Mouse (Mus musculus) megakaryocyte progenitor cell, adult 5-6 weeks (primary cell): ENCODE measurements around the gene Cntnap2. TPM values are rescaled to one million over a fixed set of nuclear protein-coding genes. Genes with fewer than 3 reads are reported as not detected.
A peak's percentile ranks its signal among the peaks of the same experiment; 100 is the strongest.
"Not testable (repeated sequence)": the region's sequence is repeated elsewhere in the genome, so short reads cannot be mapped to it uniquely, and the experiment has no call there.

Experiments
- ATAC-seq: replicated peaks from 2 replicates; pipeline ENCODE4 v1.8.0; 2016; ENCODE audit warnings: mild to moderate bottlenecking, moderate TSS enrichment, inconsistent platforms; ENCODE audit not compliant: poor library complexity
- total RNA-seq, 2 experiments: library from RNA; stranded (forward) in 1 of 2; stranded (reverse) in 1 of 2; fragments of 157-497, 149-512 nt in 1 of 2; fragments of 200-1000 nt in 1 of 2; gene quantifications; 2 replicates each; pipeline versions ENCODE4 v1.2.3 to v1.2.4; 2015 to 2017

The Cntnap2 gene
- total RNA-seq, 2 experiments from 2014 or later: not detected

DNA sequence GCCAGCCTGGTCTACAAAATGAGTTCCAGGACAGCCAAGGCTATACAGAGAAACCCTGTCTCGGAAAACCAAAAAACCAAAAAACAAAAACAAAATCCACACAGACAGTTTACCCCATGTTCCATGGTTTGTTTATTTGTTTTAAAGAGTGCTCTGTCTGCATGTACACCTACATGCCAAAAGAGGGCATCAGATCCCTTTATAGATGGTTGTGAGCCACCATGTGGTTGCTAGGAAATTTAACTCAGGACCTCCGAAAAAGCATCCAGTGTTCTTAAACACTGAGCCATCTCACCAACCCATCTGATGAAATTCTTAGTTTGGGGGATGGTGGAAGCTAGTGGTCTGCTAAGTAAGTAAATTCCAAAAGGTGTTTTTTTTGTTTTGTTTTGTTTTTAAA, 2225.6 kb downstream of the Cntnap2 start:
- ATAC-seq: 0 out of 2 replicates have a peak, but pooled peaks have one; percentile 17

DNA sequence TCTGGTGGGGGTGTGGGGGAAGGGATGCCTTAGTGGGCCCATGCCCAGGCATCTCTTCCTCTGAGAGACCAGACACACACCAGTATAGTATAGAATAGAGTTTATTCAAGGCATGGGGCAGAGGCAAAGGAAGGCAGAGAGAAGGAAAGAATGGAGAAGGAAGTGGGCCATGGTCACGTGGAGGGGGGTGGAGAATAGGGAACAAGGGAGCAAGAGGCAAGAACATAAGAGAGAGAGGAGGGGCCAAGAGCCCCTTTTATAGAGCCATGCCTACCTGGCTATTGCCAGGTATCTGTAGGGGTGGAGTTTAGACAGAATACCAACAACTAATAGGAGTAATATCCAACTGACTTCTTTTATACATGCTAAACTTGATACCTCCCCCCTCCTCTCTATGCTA, 2226.6 kb downstream of the Cntnap2 start:
- ATAC-seq: peak; percentile 57; the same call in 1 of the 2 replicates

DNA sequence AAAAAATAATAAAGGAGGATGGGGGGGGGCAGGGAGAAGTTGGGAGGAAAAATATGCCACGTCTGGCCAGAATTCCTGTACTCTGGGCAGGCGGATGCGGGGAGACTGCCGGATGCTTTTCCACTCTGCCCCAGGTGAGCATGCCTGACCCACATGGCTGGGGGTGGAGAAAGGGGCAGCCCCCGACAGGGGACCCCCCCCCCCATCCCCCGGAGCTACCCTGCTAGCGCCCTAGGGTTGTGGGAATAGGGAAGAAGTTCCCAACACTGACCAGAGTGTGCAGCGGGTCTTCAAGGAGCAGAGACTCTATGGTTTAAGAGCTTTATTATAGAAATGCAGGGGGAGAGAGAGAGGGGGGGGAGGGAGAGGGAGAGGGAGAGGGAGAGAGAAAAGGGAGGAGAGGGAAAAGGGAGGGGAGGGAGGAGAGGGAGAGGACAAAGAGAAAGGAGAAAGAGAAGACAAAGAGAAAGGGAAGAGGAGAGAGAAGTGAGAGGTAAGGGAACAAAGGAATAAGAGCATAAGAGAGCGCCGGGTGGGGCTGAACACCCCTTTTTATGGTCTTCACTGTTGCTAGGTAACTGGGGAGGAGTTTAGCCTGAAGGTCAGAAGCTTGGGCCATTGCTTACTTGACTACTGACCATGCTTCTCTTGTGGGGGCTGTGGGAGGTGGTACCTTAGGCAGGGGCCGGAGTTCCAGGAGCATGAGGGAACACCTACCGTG, 2227.2 kb downstream of the Cntnap2 start:
- not testable (repeated sequence) for ATAC-seq

DNA sequence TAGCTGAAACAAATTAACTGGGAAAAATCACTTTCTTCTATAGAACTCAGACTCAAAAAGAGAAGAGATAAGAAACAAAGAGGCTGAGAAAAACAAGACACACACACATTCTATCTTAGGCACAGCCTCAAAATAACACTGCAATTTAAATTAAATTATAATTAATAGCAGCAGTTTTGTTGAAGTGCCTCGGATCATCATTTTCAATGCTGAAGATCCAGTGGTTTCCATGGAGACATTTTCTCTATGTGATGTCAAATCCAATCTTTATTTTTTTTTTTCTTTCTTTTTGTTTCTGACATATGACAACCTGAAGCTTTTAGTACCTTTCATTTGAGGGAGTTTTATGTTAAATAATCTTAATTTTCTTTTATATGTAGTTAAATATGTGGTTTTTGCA, 2228.6 kb downstream of the Cntnap2 start:
- ATAC-seq: no peak

DNA sequence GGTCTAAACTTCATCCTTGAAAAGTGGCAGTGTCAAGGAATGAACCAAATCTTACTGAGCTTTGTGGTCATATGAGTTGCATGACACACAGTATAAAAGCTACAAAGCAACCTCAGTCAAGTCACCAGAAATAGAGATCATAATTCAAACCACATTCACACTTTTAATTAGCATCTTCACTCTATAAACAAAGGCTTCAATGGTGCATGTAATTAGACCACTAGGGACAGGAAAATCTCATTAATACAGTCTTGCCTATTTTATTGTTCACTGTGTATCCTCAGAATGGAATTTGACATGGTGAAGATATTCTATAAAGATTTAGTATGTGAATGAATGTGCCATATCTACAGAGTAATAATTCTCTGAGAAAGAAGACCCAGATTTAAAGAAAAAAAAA, 2232.8 kb downstream of the Cntnap2 start:
- ATAC-seq: no peak

DNA sequence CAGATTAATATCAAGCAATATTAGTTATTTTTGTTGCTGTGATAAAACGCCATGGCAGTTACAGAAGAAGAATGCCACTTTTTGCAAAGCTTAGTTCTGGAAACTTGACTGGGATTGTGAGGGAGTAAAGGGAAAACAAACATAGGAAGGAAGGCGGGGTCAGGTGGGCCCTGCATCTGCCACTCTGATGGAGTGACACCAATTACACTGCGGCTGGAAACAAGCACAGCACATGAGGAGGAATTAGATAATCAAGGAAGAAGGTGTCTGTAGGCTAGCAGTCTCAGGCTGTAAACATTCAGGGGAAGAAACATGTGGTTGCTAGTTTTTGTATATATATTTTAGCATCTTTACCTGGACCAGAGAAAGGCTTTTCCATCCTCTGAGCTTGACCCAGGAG, 2233.3 kb downstream of the Cntnap2 start:
- no peak for ATAC-seq

DNA sequence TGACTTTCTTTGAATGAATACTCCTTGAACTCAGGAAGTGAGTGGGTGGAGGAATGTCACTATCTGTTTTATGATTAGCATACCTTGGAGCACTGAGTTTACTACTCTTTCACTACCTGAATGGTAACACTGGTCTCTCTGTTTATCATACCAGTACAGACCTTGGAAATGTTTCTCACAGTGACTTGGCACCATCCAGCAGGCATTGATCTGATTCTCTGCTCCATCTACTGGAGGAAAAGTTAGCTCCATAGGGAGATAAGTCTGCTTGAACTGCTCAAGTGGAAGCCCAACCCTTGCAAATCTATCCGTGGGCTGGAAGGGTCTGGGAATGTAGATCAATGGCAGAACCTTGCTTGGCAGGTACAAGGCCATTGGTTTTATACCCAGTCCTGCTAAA, 2235.3 kb downstream of the Cntnap2 start:
- ATAC-seq: no peak

DNA sequence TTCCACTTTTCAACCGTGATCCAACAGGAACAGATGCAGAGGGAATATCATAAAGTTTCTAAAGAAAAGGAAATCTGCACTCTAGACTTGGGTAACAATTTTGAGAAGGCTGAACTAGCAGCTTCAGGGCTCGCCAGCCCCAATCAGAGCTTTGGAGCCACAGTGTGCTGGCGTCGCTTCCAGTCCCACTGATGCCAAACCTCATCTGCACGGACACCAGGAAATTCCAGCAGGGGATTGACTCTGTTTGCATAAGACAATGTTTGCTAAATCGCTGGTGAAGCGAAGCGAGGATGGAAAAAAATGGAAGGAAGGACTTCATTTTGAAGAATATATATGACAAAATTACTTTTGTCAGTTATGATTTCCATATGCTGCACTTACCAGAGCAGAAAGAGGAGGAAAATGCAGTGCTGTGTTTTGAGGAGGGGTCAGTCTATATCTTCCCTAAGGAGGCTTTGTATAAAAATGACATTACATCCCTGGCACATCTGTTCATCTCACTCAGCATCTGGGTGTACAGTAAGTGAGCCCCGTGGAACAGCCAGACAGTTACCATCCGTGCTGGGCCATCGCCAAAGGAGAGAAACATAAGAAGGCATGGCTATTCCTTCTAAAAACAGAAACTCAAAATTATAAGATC, 2245.8 kb downstream of the Cntnap2 start:
- ATAC-seq: no peak

DNA sequence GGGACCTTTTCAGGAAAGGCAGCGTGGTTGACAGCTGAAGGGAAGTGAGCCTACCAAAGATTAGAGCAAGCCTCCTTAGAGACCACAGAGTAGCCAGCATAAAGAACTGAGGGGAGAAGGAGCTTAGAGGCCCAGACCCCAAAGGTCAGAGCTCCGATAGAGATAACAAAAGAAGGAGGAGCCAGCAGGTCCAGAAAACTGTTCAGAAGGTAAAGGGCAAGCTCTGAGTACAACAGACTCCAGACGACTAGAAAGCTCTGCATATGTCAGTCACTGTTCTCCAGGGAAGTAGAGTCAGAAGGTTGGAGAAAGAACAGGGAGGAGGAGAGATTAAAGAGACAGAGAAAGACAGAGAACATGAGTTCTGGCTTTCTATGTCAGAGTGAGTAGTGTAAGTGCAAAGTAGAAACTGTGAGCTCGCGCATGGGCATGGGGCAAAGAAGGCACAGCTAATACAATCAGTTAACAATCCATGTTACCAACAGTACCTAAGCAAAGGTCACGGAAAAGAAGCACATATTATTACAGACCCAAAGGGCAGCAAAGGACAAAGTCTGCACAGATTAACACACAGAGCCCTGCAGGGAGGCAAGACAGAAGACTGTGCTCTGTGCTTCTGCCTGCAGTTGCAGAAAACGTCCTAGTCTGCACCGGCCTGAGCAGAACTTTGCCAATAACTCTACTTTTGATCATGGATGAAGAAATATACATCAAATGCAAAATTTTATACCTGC, 2247.1 kb downstream of the Cntnap2 start:
- ATAC-seq: no peak

DNA sequence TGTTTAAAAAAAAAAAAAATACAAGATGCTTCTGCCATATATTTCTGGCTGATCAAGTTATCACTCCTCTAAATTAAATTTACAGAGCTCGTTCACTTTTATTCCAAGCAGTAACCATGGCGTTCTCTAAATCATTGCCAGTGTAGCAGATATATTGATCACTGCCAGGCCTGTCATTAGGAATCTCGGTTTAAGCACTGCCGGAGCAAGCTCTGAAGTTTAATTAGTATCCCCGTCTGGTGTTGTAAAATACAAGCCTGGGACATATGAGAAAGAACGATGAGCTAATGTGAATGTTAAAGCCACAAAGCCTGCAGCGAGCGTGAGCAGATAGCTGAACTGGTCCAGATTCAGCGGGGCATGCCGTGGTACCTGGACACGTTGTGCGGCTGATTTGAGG, 2247.8 kb downstream of the Cntnap2 start:
- ATAC-seq: no peak

DNA sequence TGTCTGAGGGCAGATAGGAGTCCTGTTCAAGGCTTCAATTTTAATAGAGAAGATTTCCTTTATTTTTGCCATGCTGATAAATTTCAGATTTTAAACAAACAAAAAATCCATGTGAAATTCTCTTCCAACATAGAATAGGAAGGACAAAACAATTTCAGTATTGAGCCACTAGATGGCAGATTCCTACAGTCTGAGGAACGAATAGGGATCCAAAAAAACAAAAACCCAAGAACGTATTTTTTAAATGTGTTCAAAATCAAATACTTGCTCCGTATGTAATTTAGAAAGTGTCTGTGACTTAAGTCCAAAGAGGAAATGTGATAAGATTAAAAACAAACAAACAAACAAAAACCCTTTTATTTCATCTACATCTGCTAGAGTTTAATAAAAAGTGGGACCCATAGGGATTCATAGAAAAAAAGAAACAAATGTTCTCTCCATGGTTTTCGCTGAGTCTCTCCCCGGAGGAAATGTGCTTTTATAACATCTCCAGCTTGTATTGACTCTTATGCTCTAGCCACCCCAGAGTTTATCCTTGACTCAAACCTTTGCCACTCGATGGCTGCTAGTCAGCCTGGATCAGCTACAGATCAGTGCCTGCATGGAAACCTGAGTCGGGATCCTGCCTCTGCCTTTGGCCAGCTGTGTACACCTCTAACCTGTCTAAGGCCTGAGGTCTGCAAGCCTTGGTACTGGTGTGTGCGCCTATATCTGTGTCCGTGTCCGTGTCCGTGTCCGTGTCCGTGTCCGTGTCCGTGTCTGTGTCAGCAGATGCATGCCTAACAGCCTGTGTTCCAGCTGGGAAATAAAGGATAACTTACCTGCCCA, 2255.6 kb downstream of the Cntnap2 start:
- ATAC-seq: peak; percentile 74

DNA sequence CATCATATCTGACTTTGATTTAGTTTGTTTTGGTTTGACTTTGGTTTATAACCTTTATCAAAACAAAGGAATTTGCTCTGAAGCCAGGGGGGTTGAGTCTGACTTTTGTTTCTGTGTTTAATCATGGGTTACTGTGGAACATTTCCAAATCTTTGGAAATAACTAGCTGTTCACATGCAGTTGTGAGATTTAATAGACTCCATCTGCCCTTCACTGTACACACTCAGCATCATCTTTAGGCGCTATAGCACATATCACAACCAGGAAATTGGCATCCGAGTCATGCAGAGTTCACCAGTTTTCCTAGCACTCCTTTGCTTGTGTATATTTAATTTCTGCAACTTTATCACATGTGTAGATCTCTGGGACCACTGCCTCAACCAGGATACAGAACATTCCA, 2256.3 kb downstream of the Cntnap2 start:
- ATAC-seq: no peak

DNA sequence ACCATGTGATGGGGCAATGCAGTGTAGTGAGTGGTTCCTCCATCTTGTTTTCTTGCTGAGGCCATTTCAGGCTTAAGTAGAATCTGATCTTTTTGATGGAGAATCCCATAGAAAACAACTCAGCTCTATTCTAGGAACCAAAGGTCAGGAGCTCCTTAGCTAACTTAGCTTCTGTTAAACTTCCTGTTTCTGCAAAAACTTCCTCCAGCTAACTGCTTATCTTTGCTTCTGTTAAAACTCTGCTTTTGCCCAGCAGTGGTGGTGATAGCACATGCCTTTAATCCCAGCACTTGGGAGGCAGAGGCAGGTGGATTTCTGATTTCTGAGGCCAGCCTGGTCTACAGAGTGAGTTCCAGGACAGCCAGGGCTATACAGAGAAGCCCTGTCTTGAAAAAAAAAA, 2258.1 kb downstream of the Cntnap2 start:
- ATAC-seq: peak; percentile 46; the same call in 1 of the 2 replicates

DNA sequence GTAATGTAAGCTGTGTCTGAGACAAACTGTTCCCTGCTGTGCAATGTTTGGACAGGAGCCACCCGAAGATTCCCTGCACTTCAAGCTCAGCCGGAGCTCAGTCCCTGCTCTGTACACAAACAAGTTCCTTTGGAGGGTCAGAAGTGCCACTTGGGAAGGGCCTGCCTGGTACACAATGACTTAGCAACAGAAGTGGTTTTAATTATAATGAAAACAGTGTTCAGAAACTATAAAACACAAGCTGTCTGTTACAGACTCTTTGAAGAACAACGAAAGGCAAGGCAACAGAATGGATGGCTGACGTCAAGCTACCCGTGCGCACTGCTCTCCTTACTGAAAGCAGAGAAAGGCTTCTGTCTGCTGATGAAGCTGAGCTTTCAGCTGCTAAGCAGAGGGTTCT, 2259.5 kb downstream of the Cntnap2 start:
- ATAC-seq: no peak

DNA sequence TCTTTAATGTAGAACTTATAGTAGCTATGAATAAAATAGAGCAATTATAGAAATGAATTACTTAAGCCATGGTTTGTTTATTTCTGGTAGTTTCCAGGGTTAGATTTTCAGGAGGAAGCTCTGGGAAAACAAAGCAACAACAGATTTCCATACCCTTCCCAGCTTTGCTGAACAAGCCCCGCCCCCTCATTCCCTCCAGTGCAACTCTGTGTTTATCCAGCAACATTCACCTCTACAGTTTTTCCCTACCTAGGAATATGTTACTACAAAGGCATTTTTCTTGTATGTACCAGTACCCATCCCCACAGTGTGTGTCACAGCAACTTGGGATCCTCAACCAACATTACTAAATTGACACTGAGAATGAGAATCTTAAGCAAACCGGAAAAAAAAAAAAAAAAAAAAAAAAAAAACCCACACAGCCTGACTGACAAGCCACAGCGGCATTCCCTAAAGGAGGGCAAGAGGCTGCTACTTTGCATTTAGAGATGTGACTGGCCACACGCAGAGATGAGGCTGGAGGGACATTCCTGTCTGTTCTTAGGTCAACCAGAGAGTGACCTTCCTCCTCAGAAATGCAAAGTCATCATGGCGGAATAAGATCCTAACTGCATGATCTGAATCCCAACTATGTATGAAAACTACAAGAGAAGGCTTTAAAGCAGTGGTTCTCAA, 2260.3 kb downstream of the Cntnap2 start:
- ATAC-seq: no peak

DNA sequence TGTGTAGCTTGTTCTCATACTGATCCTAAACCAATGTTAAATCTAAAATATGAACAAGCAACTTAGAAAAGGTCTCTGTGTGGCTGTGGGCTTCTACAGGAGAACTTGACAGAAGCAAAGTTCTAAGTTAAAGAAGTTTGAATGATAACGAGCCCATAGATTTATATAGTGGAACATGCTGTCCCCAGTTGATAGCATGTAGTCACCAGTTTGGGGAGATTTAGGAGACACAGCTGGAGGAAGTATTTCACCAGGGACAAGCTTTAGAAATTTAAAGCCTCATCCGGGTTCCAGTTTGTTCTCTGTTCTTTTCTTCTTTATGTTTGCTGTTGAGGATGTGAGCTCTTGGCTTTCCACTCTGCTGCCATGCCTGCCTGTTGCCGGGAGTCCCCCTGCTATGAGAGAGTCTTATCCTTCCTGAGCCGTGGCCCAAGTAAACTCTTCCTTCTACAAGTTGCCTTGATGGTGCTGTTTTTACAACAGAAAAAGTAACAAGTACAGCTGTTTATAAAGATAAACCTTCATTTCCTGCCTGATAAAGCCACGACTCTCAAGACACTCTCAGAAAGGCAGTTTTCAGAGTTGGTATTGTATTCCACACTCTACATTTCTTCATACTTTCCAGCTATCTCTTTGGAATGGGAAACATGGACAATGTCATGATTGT, 2264.1 kb downstream of the Cntnap2 start:
- peak; percentile 76 for ATAC-seq

DNA sequence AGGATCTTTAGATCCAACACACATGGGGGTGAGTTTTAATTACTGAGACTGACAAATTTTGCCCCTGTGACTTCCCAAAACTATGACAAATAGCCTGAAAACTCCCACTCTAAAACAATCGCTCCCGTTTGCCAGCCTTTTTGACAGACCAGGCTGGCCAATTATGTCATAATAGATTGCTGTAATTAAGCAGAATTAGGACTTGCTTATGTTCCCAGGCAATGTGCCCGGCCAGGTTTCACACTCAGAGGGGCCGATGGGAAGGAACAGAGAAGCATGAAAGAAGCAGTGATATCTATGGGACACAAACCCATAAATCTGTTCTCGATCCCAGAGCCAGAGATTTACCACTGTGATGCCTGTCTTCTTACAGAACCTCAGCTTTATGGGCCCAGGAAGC, 2264.7 kb downstream of the Cntnap2 start:
- no peak for ATAC-seq

DNA sequence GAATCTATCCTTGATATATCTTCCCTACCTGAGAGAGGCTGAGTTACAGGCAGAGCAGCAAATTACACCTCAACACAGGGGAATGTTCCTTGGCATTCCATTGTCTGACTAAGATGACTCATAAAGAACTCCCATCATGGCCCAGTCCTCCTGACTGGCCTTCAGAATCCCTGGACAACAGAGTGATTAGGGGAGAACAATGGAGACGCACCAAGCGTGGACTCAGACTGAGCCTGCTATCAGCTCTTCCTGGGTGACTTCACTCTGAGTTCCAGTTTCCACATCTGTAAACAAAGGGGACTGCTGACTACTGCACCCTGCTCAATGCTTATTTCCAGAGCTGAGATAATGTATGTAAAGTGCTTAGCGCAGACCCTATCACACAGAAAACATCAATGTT, 2269.1 kb downstream of the Cntnap2 start:
- ATAC-seq: peak; percentile 26; the same call in 1 of the 2 replicates

DNA sequence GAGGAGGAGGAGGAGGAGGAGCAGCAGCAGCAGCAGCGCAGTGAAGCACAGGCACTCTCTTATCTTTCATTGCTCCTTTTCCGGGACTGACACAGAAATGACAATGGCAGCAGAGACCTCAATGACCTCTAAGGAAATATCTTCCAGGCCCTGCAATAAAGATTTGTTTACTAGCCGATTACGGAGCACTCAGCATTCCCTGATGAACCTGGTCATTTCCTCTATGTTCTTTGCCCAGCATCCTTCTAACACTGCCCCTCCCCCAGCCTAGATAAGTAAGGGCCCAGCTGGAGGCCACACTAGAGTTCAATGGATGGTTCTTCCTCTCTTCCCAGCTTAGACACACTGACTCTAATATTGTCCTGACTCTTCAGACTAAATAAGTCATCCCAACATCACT, 2270.1 kb downstream of the Cntnap2 start:
- ATAC-seq: no peak

DNA sequence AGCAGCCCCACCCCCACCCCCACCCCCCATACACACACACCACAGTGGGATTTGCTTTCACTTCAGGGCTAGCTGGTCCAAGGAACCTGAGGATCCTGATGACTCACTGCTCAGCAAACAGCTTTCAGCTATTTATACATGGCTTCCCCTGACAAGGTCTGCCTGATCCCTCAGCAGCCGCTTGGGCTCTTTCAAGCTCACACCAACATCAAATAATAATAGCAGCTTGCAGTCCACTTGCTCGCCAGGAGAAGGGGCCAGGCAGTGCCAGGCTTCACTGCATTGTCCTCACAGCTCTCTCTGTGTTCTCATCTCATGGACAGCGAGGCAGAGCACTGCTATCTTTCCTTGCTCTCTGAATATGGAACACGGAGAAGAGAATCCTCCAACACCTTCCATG, 2273.9 kb downstream of the Cntnap2 start:
- no peak for ATAC-seq
